Mouse (Mus musculus) forebrain, embryonic 11.5 days (tissue): ENCODE results near the gene Kif12. TPM values are rescaled to one million over a fixed set of nuclear protein-coding genes. Genes with fewer than 3 reads are reported as not detected.

ENCODE experiments used
- ATAC-seq: fragments of 200-750 bp; cut with Nextera tagmentation; replicated peaks from 2 replicates; pipeline ENCODE4 v1.8.0; 2017; ENCODE audit warnings: moderate TSS enrichment; ENCODE audit not compliant: low FRiP score
- DNase-seq: peaks from one replicate; pipeline ENCODE4 v3.0.0-alpha.2; 2017; ENCODE audit warnings: low spot score
- H3K27ac ChIP-seq: fragments of 300-500 bp; sonication (generic); 2 replicates; pipeline ENCODE4 v1.5.1; 2014; ENCODE audit warnings: low read depth, low read length
- H3K27me3 ChIP-seq: fragments of 300-500 bp; sonication (generic); 2 replicates; pipeline ENCODE4 v1.6.1; 2014; ENCODE audit warnings: mild to moderate bottlenecking, low read length, mixed read lengths; ENCODE audit not compliant: control insufficient read depth, insufficient read depth
- H3K36me3 ChIP-seq: fragments of 300-500 bp; sonication (generic); 2 replicates; pipeline ENCODE4 v1.6.1; 2014; ENCODE audit warnings: mild to moderate bottlenecking, low read length, moderate library complexity, mixed read lengths; ENCODE audit not compliant: control insufficient read depth, insufficient read depth
- H3K4me1 ChIP-seq: fragments of 300-500 bp; sonication (generic); replicated peaks from 2 replicates; pipeline ENCODE4 v1.6.1; 2014; ENCODE audit warnings: low read length, mixed read lengths; ENCODE audit not compliant: control insufficient read depth, insufficient read depth
- H3K4me2 ChIP-seq: fragments of 300-500 bp; sonication (generic); 2 replicates; pipeline ENCODE4 v1.6.1; 2014; ENCODE audit warnings: low read depth, mild to moderate bottlenecking, low read length, moderate library complexity, mixed read lengths; ENCODE audit not compliant: severe bottlenecking
- H3K4me3 ChIP-seq: fragments of 300-500 bp; sonication (generic); 2 replicates; pipeline ENCODE4 v1.5.1; 2014; ENCODE audit warnings: low read depth, low read length
- H3K9ac ChIP-seq: fragments of 300-500 bp; sonication (generic); 2 replicates; pipeline ENCODE4 v1.6.1; 2014; ENCODE audit warnings: low read length
- H3K9me3 ChIP-seq: fragments of 300-500 bp; sonication (generic); 2 replicates; pipeline ENCODE4 v1.6.1; 2016; ENCODE audit warnings: low read length, mixed read lengths; ENCODE audit not compliant: control insufficient read depth
- WGBS: fragments of 180-500 bp; shearing (Covaris S2); extraction: QIAGEN DNeasy Blood & Tissue Kit; methylation state at CpG from one replicate; pipeline ENCODE4 v1.1.7; 2014; 5-methylcytosine and 5-hydroxymethylcytosine counted together
- polyA plus RNA-seq: library from polyadenylated mRNA; unstranded; fragments of >200 nt; fragmentation: Nextera tagmentation; extraction: Ambion mirVana; gene quantifications from 2 replicates; pipeline ENCODE4 v1.2.1, GENCODE M21; 2014

Gene Kif12
- polyA plus RNA-seq, 1 experiment from 2014 or later: not detected

GRCm38 (mm10) chr4:63213907-63214621, 42.1 kb upstream of the Kif12 start, which contains the start of gene Col27a1:
Gene Col27a1 (plus strand): TSS chr4:63214004.
- Histone ChIP-seq H3K27ac (no peak within 1 kb of the TSS), H3K9me3 (no peaks in the 10 kb centered on the region), H3K4me2 (peak within 1 kb of the TSS; percentile 100), H3K36me3 (no peaks in the 10 kb centered on the region), H3K4me3 (peak within 1 kb of the TSS; percentile 76), H3K4me1 (peaks cover 18% of the 10 kb centered on the region), H3K9ac (peak within 1 kb of the TSS; percentile 27), H3K27me3 (peaks cover 24% of the 10 kb centered on the region)
- under 1% methylated on average over 61 of the region's 61 CpGs for WGBS
- peak; percentile 76 for DNase-seq
- peak; percentile 44 for ATAC-seq

GRCm38 (mm10) chr4:63205583-63205982, 33.7 kb upstream of the Kif12 start:
- no peak overlapping the region for H3K9ac ChIP-seq
- no peaks in the 10 kb centered on the region for H3K27me3 ChIP-seq
- ATAC-seq (no peak), DNase-seq (no peak)
- H3K4me3 ChIP-seq: no peak overlapping the region
- H3K4me1 ChIP-seq: no peaks in the 10 kb centered on the region
- H3K36me3 ChIP-seq: no peaks in the 10 kb centered on the region
- no peak overlapping the region for H3K4me2 ChIP-seq
- WGBS: 88% methylated on average over 7 of the region's 7 CpGs
- no peaks in the 10 kb centered on the region for H3K9me3 ChIP-seq
- H3K27ac ChIP-seq: no peak overlapping the region

GRCm38 (mm10) chr4:63203874-63204273, 31.9 kb upstream of the Kif12 start:
- Histone ChIP-seq H3K4me2 (no peak overlapping the region), H3K27me3 (no peaks in the 10 kb centered on the region), H3K36me3 (no peaks in the 10 kb centered on the region), H3K9ac (no peak overlapping the region), H3K9me3 (no peaks in the 10 kb centered on the region), H3K4me3 (no peak overlapping the region), H3K27ac (no peak overlapping the region), H3K4me1 (no peaks in the 10 kb centered on the region)
- DNase-seq (no peak), ATAC-seq (no peak)
- WGBS: 84% methylated on average over 7 of the region's 7 CpGs

- 85% methylated on average over 5 of the region's 5 CpGs for WGBS
- H3K4me2 ChIP-seq: no peak overlapping the region
- H3K4me1 ChIP-seq: no peaks in the 10 kb centered on the region
- no peak for ATAC-seq
- no peak overlapping the region for H3K4me3 ChIP-seq
- H3K36me3 ChIP-seq: no peaks in the 10 kb centered on the region
- no peak for DNase-seq
- no peak overlapping the region for H3K27ac ChIP-seq
- no peaks in the 10 kb centered on the region for H3K9me3 ChIP-seq
- no peaks in the 10 kb centered on the region for H3K27me3 ChIP-seq
- H3K9ac ChIP-seq: no peak overlapping the region
These were observed 27.4 kb upstream of the Kif12 start for GRCm38 (mm10) chr4:63199366-63199765.

GRCm38 (mm10) chr4:63194366-63194765, 22.4 kb upstream of the Kif12 start:
- H3K9me3 ChIP-seq: no peaks in the 10 kb centered on the region
- H3K27me3 ChIP-seq: no peaks in the 10 kb centered on the region
- H3K4me3 ChIP-seq: no peak overlapping the region
- H3K4me2 ChIP-seq: no peak overlapping the region
- no peak for ATAC-seq
- 82% methylated on average over 2 of the region's 2 CpGs for WGBS
- no peaks in the 10 kb centered on the region for H3K36me3 ChIP-seq
- H3K4me1 ChIP-seq: no peaks in the 10 kb centered on the region
- H3K27ac ChIP-seq: no peak overlapping the region
- no peak overlapping the region for H3K9ac ChIP-seq
- DNase-seq: no peak

- no peak overlapping the region for H3K27ac ChIP-seq
- no peaks in the 10 kb centered on the region for H3K4me1 ChIP-seq
- no peaks in the 10 kb centered on the region for H3K36me3 ChIP-seq
- H3K9me3 ChIP-seq: no peaks in the 10 kb centered on the region
- H3K9ac ChIP-seq: no peak overlapping the region
- no peak overlapping the region for H3K4me2 ChIP-seq
- no peak overlapping the region for H3K4me3 ChIP-seq
- WGBS: 68% methylated on average over 5 of the region's 5 CpGs
- ATAC-seq (no peak), DNase-seq (no peak)
- H3K27me3 ChIP-seq: no peaks in the 10 kb centered on the region
These were observed 19.7 kb upstream of the Kif12 start for GRCm38 (mm10) chr4:63191641-63192040.

GRCm38 (mm10) chr4:63186281-63186870, 14.4 kb upstream of the Kif12 start:
- Histone ChIP-seq H3K27ac (no peak overlapping the region), H3K9me3 (no peaks in the 10 kb centered on the region), H3K4me2 (no peak overlapping the region), H3K4me1 (0 out of 2 replicates have a peak, but pooled peaks cover 2% of the 10 kb centered on the region), H3K36me3 (no peaks in the 10 kb centered on the region), H3K9ac (no peak overlapping the region), H3K4me3 (no peak overlapping the region), H3K27me3 (no peaks in the 10 kb centered on the region)
- DNase-seq: no peak
- peak; percentile 58 for ATAC-seq
- WGBS: 52% methylated on average over 21 of the region's 21 CpGs

- WGBS: 12% methylated on average over 5 of the region's 5 CpGs
- no peaks in the 10 kb centered on the region for H3K9me3 ChIP-seq
- no peak overlapping the region for H3K4me3 ChIP-seq
- ATAC-seq (peak; percentile 82), DNase-seq (peak; percentile 72)
- H3K27ac ChIP-seq: no peak overlapping the region
- no peaks in the 10 kb centered on the region for H3K36me3 ChIP-seq
- no peak overlapping the region for H3K9ac ChIP-seq
- H3K27me3 ChIP-seq: no peaks in the 10 kb centered on the region
- H3K4me2 ChIP-seq: no peak overlapping the region
- 0 out of 2 replicates have a peak, but pooled peaks cover 2% of the 10 kb centered on the region for H3K4me1 ChIP-seq
These were observed 9.6 kb upstream of the Kif12 start for GRCm38 (mm10) chr4:63181556-63181955.

- Histone ChIP-seq H3K27ac (no peak overlapping the region), H3K4me2 (no peak overlapping the region), H3K9me3 (no peaks in the 10 kb centered on the region), H3K36me3 (no peaks in the 10 kb centered on the region), H3K4me3 (no peak overlapping the region), H3K27me3 (no peaks in the 10 kb centered on the region; the same call in 1 of the 2 replicates), H3K4me1 (no peaks in the 10 kb centered on the region), H3K9ac (no peak overlapping the region)
- 46% methylated on average over 24 of the region's 24 CpGs for WGBS
- no peak for DNase-seq
- no peak for ATAC-seq
These were observed 809 bp downstream of the Kif12 start for GRCm38 (mm10) chr4:63171122-63171521.
